Mouse (Mus musculus) CH12F3 (cell line): ENCODE measurements around the gene Mdm4.

Experiments used
- in situ Hi-C: fragments of 300-500 bp; cut with MboI; formaldehyde crosslinking; loops from 2 replicates; pipeline ENCODE4 v1.14.3; 2020; ENCODE audit warnings: low sequenced_read_pairs

The Mdm4 gene

DNA sequence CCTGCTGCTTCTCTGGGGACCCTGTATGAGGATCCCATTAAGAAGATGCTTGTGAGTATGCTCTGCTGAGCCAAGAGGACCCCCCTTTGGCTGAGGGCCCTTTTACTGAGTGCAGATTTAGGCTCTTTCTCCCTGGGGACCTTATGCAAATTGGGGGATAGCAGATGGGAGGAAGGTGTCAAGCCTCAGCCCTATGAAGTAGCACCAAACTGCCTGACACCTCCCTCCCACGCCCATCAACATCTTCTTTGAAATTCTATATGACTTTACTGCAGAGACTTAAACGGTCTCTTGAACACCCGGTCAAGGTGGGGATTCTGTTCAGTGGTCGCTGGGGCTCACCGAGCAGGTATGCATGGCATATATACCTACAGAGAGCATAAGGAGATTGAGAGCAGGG, 22.7 kb upstream of the Mdm4 start:
- in situ Hi-C loops = no loop called here

DNA sequence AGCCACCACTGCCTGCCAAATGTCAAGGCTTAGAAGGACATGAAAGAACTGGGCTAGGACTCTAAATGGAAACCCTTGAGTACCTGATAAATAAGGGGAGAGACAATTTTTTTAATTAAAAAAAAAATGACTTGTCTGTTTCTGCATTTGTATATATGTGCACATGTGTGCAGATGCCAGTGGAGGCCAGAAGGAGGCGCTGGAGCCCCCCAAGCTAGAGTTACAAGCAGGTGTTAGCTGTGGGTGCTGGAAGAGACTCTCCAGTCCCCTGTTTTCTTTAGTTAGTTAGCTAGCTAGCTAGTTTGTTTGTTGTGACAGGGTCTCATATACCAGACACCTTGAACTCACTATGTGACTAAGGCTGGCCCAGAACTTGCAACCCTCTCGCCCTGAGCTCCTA, 21.5 kb upstream of the Mdm4 start:
- in situ Hi-C loops = no loop called here

DNA sequence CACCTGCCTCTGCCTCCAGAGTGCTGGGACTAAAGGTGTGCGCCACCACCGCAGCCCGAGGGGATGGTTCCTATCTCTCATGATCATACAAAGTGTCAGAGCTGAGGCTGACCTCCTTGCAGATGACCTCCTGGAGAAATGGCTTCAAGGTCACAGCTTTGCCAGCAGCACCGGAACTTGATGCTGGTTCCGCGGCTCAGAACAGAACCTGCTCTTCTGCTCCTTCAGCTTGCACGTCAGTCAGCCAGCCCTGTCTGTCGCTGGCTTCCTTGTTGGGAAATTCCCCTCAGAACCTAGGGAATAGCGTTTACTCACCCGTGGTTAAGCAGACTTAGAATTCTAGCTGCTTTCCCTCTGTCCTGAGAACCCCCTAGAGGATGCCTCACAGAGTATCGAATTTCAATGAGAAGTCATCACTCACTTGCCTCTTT, 19.7 kb upstream of the Mdm4 start:
- in situ Hi-C loops = no loop called here

DNA sequence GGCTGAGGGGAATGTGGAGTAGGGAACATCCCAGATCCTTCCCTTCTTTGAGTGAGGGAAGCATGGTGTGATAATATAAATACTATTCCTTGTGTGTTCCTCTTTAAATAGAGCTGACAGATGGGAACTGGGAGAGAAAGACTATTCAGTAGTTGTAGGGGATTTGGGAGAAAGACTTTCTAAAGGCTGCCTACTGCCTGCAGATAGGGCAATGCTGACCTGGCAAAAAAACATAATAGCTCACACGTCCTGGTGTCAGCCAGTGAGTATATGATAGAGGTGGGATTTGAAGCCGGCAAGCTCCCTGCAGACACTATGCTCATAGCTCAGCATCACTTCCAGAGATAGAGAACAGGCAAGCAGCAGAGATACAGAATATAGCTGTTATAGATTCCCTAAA, 18.3 kb upstream of the Mdm4 start:
- in situ Hi-C loops = loop anchor here (25.0 kb wide), 1 partner anchor 264 kb away; the partner anchor contains the start of genes Golt1a and Kiss1

DNA sequence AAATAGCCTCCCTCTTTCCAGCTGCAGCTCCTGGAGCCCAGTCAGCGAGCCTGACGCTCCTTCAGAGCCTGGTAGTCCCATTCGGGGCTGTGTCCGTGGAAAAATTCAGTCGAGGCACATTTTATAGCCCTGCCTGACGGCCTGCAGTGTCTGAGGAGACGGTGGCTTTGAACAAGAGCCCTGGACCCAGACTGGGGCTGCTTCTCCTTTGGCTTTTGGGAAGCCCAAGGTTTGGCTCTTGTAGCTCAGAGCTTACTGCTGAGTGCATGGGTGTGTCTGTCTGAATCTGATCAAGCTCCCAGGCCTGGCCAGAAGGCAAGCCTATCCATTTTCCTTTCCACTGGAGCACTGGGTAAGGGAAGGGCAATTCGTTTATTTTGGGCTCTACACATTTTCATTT, 17.2 kb upstream of the Mdm4 start:
- in situ Hi-C loops = loop anchor here (25.0 kb wide), 1 partner anchor 265 kb away; the partner anchor contains the start of genes Golt1a and Kiss1

DNA sequence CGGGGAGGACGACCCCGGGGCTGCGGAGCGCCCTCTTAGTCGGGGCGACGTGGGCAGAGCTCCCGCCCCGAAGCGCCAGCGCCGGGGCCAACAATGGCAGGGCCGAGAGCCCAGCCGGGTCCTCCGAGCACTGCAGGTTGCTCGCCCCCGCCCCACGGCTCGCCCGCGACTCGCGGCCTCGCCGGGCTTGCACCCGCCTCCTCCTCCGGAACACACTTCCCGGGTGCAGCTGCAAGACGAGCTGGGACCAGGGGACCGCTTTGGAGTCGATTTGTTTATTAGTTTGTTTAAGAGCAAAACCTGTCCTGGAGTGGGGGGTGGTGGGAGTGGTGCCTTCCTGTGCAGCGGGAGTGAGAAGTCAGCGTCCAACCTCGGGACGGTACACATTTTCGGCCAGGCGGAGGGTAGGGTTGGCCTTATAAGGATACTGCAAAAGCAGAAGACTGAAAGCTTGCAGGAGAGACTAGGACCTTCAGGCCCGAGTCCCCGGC, 16.1 kb upstream of the Mdm4 start:
- in situ Hi-C loops = loop anchor here (25.0 kb wide), 1 partner anchor 266 kb away; the partner anchor contains the start of genes Golt1a and Kiss1

DNA sequence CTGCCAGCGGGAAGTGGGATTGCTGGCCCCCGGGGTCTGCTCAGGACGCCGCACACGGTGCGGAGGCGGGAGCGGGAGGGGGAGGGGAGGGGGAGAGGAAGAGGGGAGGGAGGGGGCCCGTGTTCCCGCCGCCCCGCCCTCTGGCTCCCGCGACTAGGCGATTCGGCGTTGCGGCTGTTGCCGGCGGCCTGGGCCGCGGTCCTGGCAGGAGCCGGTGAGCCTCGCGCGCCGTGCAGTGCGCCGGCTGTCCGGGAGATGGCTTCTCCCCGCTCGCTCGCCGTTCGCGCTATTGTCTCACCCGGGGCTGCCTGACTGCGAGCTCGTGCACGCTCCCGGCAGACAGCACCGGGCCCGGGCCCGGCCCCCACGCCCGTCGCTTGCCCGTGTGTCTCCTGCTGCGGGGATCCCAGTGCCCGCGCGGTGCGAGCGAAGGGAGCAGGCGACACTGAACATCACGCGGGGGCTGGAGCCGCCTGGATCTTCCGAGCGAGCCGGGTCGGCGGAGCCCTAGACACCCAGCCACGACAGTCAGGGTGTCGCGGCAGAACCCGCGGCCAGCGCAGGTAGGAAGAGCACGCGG, 15.6 kb upstream of the Mdm4 start:
- in situ Hi-C loops = loop anchor here (25.0 kb wide), 1 partner anchor 266 kb away; the partner anchor contains the start of genes Golt1a and Kiss1

DNA sequence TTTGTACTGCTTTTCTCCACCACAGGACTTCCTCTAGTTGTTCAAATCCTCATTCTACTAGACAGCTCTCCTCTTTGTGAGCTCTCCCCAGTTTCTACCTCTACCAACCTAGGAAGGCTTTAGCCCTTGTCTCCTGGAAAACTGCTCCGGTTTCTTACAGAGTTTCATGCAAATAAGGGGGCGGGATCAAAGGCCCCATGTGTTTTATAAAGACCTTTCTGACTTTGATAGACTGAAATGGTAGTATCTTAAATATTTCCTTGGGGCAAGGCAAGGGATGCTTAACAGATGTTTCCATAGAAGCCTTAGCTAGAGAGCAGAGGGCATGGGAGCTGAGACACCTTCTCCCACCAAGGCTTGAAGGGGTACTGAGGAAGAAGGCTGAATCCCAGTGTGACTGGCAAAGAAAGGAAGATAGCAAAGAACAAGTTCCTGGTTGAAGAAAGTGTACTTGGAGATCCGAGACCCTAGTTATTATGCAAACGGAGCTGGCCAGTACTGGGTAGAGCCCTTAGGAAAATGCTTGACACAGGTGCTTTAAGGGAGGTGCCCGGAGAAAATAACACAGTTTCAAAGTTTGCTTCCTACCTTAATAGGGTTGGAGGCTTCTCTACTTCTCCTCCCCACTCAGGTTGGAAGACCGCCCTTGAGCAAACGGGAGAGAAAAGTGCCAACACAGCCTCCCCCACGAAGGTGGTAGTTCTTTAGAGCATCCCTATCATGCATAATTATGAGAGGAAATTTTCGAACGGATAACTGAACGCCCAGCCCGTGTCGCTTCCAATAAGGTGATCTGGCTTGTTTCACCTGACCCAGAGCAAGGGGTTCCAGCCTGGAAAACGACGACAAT, 14.9 kb upstream of the Mdm4 start, which contains the start of gene Pik3c2b:
Pik3c2b (plus strand) TSS at position 657 of the 850 bp plus-strand sequence.
- in situ Hi-C loops = loop anchor here (25.0 kb wide), 1 partner anchor 267 kb away; the partner anchor contains the start of genes Golt1a and Kiss1

DNA sequence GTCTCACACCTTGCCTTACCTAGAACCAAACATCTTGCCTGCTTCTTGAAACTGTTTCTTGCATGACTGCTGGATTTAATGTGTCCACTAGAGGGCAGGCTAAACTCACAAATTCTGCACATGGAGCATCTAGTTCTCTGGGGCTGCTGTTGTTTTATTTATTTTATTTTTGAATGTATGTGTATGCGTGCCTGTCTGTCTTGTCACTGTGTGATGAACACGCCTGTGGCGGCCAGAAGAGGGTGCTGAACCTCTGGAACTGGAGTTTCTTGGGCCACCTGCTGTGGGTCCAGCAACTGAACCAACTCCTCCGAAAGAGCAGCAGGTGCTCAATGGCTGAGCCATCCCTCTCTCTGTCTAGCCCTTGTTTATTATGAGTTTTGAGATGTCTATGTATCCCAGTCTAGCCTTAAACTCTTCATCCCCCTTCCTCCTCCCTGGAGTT, 9.2 kb upstream of the Mdm4 start:
- in situ Hi-C loops = loop anchor here (25.0 kb wide), 1 partner anchor 273 kb away; the partner anchor contains the start of genes Golt1a and Kiss1

DNA sequence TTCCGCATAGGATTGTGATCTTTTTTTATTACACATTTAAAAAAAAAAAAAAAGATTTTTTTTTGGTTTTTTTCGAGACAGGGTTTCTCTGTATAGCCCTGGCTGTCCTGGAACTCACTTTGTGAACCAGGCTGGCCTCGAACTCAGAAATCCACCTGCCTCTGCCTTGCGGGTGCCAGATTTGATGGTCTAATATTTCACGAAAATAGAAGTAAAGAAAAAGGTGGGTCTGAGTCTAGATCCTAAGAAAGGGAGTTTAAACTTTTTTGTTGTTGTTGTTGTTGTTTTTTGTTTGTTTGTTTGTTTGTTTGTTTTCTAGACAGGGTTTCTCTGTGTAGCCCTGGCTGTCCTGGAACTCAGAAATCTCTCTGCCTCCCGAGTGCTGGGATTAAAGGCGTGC, 4.3 kb upstream of the Mdm4 start:
- in situ Hi-C loops = loop anchor here (25.0 kb wide), 1 partner anchor 278 kb away; the partner anchor contains the start of genes Golt1a and Kiss1

DNA sequence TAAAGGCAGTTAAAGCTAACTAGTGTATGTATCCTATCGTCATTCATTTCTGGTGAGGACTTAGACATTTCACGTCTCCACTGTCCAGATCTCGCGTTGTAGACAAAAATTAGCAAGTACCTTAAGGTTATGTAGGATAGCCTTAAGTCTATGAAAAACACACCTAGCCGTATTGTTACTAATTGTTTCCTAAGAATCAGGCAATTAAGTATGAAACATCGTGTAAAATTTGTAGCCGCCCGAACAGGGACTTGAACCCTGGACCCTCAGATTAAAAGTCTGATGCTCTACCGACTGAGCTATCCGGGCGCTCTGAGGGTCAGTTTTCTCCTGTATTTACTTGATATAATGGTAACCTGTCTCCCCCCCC, 3.7 kb upstream of the Mdm4 start:
- in situ Hi-C loops = loop anchor here (25.0 kb wide), 1 partner anchor 278 kb away; the partner anchor contains the start of genes Golt1a and Kiss1

DNA sequence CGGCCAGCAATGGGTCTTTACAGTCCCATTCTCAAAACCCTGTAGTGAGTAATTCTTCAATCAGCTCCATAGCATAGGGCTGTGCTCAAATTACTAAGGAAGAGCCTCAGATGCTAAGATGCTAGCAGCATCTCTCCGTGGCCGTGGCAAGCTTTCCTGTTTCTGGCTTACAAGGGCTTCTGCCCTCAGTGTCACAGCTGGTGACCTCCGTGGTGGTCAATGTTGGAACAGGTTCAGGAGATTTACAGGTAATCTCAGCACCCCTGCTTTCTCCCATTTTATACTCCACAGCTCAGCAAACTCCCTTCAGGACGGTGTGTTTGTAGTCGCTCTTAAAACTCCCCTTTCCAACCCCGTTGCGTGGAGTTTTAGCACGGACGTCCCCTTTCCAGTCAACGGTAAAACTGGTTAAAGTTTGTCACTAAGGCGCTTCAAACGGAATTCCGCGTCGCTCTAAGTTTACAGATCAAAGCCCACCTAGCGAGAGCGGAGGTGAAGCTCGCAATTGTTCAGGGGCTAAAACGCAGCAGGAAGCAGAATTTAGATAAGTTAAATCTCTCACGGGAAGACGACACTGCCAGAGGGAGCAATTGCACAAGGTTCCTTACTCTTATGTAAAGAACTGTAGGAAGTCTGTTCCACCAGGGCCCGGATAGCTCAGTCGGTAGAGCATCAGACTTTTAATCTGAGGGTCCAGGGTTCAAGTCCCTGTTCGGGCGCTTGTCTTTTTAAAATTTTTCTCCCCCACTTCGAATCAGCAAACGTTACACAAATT, 3.1 kb upstream of the Mdm4 start:
- in situ Hi-C loops = loop anchor here (25.0 kb wide), 1 partner anchor 279 kb away; the partner anchor contains the start of genes Golt1a and Kiss1

DNA sequence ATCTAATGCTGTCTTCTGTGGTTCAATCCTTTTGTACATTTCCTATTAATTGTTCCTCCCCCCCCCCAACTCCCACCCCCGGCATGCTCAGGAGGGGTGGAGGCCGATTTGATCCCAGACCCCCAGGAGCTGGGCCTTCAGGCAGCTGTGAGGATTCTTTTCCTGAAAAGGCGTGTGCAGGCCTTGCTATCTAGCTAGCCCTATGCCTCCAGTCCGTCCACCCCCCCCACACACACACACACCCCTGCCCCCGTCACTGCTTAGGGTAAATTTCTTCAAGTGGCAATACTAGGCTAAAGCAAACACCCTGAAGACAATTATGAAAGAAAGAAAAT, 2.6 kb upstream of the Mdm4 start:
- in situ Hi-C loops = loop anchor here (25.0 kb wide), 1 partner anchor 279 kb away; the partner anchor contains the start of genes Golt1a and Kiss1

DNA sequence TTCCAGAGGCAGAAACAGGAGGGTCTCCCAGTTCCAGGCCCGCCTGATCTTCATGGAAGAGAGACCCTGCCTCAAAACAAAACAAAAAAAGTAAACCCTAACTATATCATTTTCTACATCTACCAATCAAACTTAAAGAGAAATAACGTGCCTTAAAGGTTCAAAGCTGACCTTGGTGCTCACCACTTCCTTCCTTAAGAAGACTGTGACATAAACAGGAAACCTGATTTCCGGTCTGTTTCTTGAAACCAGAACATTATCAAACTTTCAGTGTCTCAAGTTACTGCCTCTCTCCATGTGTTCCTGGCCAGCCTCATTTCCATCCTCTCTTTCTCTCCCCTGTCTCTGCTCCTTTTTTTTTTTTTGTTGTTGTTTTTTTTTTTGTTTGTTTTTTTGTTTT, 617 bp downstream of the Mdm4 start:
- in situ Hi-C loops = loop anchor here (25.0 kb wide), 1 partner anchor 283 kb away; the partner anchor contains the start of genes Golt1a and Kiss1

DNA sequence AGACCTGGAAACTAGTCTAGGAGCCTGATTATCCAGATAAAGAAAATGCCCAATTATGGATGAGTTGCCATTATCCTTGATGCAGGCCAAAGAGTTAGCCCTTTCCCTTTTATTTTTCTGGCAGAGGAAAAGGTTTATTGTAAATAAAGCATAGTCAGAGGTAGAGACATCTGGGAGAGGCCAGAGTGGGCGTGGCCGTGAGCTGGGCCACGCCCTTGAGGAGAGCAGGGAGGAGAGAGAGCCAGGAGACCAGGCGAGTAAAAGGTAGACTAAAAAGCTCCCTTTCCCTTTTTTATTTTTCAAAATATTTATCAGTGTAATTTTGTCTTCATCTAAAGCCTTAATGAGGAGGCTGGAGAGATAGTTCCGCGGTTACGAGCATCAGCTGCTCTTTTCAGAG, 2.4 kb downstream of the Mdm4 start:
- in situ Hi-C loops = loop anchor here (25.0 kb wide), 1 partner anchor 284 kb away; the partner anchor contains the start of genes Golt1a and Kiss1

DNA sequence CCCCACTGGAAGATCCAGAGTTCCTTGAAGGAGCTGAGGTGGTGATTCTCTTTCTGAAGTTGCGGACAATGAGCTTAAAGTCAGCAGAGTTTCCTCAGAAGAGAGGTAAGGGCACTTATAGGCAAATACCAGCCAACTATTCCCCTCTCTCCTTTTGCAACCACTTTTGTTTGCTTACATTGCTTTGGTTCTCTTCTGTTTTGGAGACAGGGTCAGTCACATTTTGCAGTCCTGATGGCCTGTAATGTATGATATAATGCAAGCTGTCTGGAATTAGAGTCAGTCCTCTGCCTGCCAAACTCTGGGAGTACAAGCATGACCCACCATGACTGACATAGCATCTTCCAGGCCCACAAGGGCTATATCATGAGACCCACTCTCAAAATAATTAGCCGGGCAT, 3.2 kb downstream of the Mdm4 start:
- in situ Hi-C loops = loop anchor here (25.0 kb wide), 1 partner anchor 285 kb away; the partner anchor contains the start of genes Golt1a and Kiss1

DNA sequence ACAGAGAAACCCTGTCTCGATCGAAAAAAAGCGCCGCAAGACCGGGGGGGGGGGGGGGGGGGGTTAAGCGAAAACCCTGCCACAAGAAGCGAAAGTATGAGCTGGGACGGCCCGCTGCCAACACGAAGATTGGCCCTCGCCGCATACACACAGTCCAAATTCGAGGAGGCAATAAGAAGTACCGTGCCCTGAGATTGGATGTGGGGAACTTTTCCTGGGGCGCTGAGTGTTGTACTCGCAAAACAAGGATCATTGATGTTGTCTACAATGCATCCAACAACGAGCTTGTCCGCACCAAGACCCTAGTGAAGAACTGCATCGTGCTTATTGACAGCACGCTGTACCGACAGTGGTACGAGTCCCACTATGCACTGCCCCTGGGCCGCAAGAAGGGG, 4.6 kb downstream of the Mdm4 start:
- in situ Hi-C loops = loop anchor here (25.0 kb wide), 1 partner anchor 287 kb away; the partner anchor contains the start of genes Golt1a and Kiss1

DNA sequence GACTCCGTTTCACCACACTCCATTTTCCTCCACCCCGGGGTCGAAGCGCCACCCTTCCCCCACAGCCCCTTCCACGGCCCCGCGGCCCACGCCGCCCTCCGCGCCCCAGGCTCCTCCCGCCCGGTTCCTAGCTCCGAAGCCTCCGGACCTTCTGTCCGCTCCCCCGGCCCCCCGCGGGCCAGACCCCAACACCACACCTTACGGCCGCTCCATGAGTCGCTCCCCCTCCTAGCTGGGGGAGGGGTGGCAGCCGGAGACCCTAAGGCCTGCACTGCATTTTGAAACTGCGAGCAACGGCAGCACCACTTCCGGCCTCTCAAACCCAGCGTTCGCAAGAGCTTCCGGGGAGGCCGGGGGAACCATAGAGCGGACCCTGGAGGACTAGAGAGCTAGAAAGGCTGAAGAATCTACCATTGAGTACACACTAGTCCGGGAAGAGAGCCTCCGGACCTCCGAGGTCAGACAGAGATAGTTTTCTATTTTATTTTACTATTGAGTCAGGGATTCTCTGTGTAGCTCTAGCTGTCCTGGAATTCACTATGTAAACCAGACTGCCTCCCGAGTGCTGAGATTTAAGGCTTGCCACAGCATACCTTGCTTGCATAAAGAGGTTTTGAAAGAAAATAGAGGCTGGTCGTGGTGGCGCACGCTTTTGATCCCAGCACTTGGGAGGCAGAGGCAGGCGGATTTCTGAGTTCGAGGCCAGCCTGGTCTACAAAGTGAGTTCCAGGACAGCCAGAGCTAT, 5.1 kb downstream of the Mdm4 start:
- in situ Hi-C loops = loop anchor here (25.0 kb wide), 1 partner anchor 287 kb away; the partner anchor contains the start of genes Golt1a and Kiss1

DNA sequence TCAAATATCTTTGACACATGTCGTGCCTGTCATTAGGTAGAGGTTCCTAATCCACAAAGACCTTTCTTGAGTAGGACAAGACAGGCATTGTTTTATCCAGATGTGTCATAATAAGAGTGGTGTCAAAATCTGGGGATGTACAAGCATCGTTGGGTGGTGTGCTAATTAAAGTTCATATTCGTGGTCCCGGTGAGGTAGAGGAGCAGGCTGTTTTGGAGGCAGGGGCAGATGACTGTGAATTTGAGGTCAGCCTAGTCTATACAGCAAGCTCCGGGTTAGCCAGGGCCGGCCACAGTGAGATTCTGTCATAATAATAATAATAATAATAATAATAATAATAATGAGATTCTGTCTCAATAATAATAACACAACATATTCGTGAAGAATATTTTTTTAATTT, 5.9 kb downstream of the Mdm4 start:
- in situ Hi-C loops = no loop called here
